Mouse (Mus musculus): Measurements from ENCODE around the gene Shpk. TPM values are rescaled to one million over a fixed set of nuclear protein-coding genes. Genes with fewer than 3 reads are reported as not detected.

Gene Shpk
- polyA plus RNA-seq, 1 experiment from 2014 or later, result 3.5 TPM

GRCm38 (mm10) chr11:73201597-73201996, 2.3 kb downstream of the Shpk start:
- Histone ChIP-seq H3K4me3 (no peak overlapping the region), H3K9me3 (no peaks in the 10 kb centered on the region), H3K9ac (no peak overlapping the region), H3K4me2 (no peak overlapping the region), H3K36me3 (no peaks in the 10 kb centered on the region), H3K27me3 (no peaks in the 10 kb centered on the region), H3K27ac (replicated peaks) (no peak overlapping the region), H3K4me1 (replicated peaks) (peaks cover 30% of the 10 kb centered on the region)
- no peak for ATAC-seq (ENCODE audit: low read depth)
- 36% methylated on average over 4 of the region's 4 CpGs for WGBS

GRCm38 (mm10) chr11:73203895-73204294, 4.6 kb downstream of the Shpk start:
- H3K9me3 ChIP-seq, result no peaks in the 10 kb centered on the region
- 85% methylated on average over 8 of the region's 8 CpGs for WGBS
- H3K4me2 ChIP-seq, result no peak overlapping the region
- H3K4me3 ChIP-seq, result no peak overlapping the region
- no peaks in the 10 kb centered on the region for H3K36me3 ChIP-seq
- H3K27ac ChIP-seq (replicated peaks), result no peak overlapping the region
- H3K27me3 ChIP-seq, result no peaks in the 10 kb centered on the region
- peaks cover 13% of the 10 kb centered on the region for H3K4me1 ChIP-seq (replicated peaks)
- ATAC-seq (ENCODE audit: low read depth), result no peak
- no peak overlapping the region for H3K9ac ChIP-seq

GRCm38 (mm10) chr11:73205194-73205593, 5.9 kb downstream of the Shpk start:
- H3K27me3 ChIP-seq, result no peaks in the 10 kb centered on the region
- H3K4me3 ChIP-seq, result no peak overlapping the region
- H3K4me2 ChIP-seq, result no peak overlapping the region
- no peak for ATAC-seq (ENCODE audit: low read depth)
- H3K9me3 ChIP-seq, result no peaks in the 10 kb centered on the region
- 74% methylated on average over 7 of the region's 7 CpGs for WGBS
- no peak overlapping the region for H3K9ac ChIP-seq
- no peak overlapping the region for H3K27ac ChIP-seq (replicated peaks)
- no peaks in the 10 kb centered on the region for H3K36me3 ChIP-seq
- 0 out of 2 replicates have a peak, but pooled peaks cover 7% of the 10 kb centered on the region for H3K4me1 ChIP-seq (replicated peaks)

GRCm38 (mm10) chr11:73207621-73208020, 8.4 kb downstream of the Shpk start:
- no peak for ATAC-seq (ENCODE audit: low read depth)
- Histone ChIP-seq H3K9me3 (no peaks in the 10 kb centered on the region), H3K4me3 (no peak overlapping the region), H3K4me1 (replicated peaks) (0 out of 2 replicates have a peak, but pooled peaks cover 7% of the 10 kb centered on the region), H3K36me3 (no peaks in the 10 kb centered on the region), H3K9ac (no peak overlapping the region), H3K27ac (replicated peaks) (no peak overlapping the region), H3K27me3 (no peaks in the 10 kb centered on the region), H3K4me2 (no peak overlapping the region)
- 89% methylated on average over 2 of the region's 2 CpGs for WGBS

- Histone ChIP-seq H3K9me3 (no peaks in the 10 kb centered on the region), H3K9ac (no peak overlapping the region), H3K27me3 (no peaks in the 10 kb centered on the region), H3K36me3 (no peaks in the 10 kb centered on the region), H3K4me1 (replicated peaks) (no peaks in the 10 kb centered on the region), H3K27ac (replicated peaks) (no peak overlapping the region), H3K4me3 (no peak overlapping the region), H3K4me2 (no peak overlapping the region)
- WGBS, result 79% methylated on average over 3 of the region's 3 CpGs
- ATAC-seq (ENCODE audit: low read depth), result no peak
Measured at GRCm38 (mm10) chr11:73213956-73214355, 14.7 kb downstream of the Shpk start.

- ATAC-seq (ENCODE audit: low read depth), result no peak
- Histone ChIP-seq H3K36me3 (no peaks in the 10 kb centered on the region), H3K9ac (no peak overlapping the region), H3K9me3 (no peaks in the 10 kb centered on the region), H3K4me3 (no peak overlapping the region), H3K27ac (replicated peaks) (no peak overlapping the region), H3K4me1 (replicated peaks) (no peaks in the 10 kb centered on the region), H3K27me3 (no peaks in the 10 kb centered on the region), H3K4me2 (no peak overlapping the region)
- 69% methylated on average over 2 of the region's 2 CpGs for WGBS
Measured at GRCm38 (mm10) chr11:73219671-73220070, 20.4 kb downstream of the Shpk start.

GRCm38 (mm10) chr11:73220651-73221050, 21.4 kb downstream of the Shpk start:
- H3K27ac ChIP-seq (replicated peaks), result no peak overlapping the region
- no peaks in the 10 kb centered on the region for H3K9me3 ChIP-seq
- no peak overlapping the region for H3K4me2 ChIP-seq
- 88% methylated on average over 1 of the region's 1 CpGs for WGBS
- H3K27me3 ChIP-seq, result no peaks in the 10 kb centered on the region
- H3K36me3 ChIP-seq, result no peaks in the 10 kb centered on the region
- ATAC-seq (ENCODE audit: low read depth), result no peak
- no peak overlapping the region for H3K4me3 ChIP-seq
- no peak overlapping the region for H3K9ac ChIP-seq
- no peaks in the 10 kb centered on the region for H3K4me1 ChIP-seq (replicated peaks)

GRCm38 (mm10) chr11:73222846-73223245, 23.6 kb downstream of the Shpk start:
- no peak overlapping the region for H3K9ac ChIP-seq
- WGBS, result 41% methylated on average over 5 of the region's 5 CpGs
- H3K4me2 ChIP-seq, result no peak overlapping the region
- no peaks in the 10 kb centered on the region for H3K36me3 ChIP-seq
- no peak overlapping the region for H3K4me3 ChIP-seq
- no peaks in the 10 kb centered on the region for H3K4me1 ChIP-seq (replicated peaks)
- H3K27me3 ChIP-seq, result no peaks in the 10 kb centered on the region
- no peaks in the 10 kb centered on the region for H3K9me3 ChIP-seq
- H3K27ac ChIP-seq (replicated peaks), result no peak overlapping the region
- no peak for ATAC-seq (ENCODE audit: low read depth)

- Histone ChIP-seq H3K9ac (no peak overlapping the region), H3K9me3 (no peaks in the 10 kb centered on the region), H3K4me3 (no peak overlapping the region), H3K4me1 (replicated peaks) (no peaks in the 10 kb centered on the region), H3K4me2 (no peak overlapping the region), H3K36me3 (no peaks in the 10 kb centered on the region), H3K27me3 (no peaks in the 10 kb centered on the region), H3K27ac (replicated peaks) (no peak overlapping the region)
- no peak for ATAC-seq (ENCODE audit: low read depth)
- WGBS, result 67% methylated on average over 2 of the region's 2 CpGs
Measured at GRCm38 (mm10) chr11:73223966-73224365, 24.7 kb downstream of the Shpk start.

- no peaks in the 10 kb centered on the region for H3K9me3 ChIP-seq
- no peak overlapping the region for H3K4me3 ChIP-seq
- H3K27ac ChIP-seq (replicated peaks), result no peak overlapping the region
- no peaks in the 10 kb centered on the region for H3K36me3 ChIP-seq
- H3K27me3 ChIP-seq, result no peaks in the 10 kb centered on the region
- WGBS, result 87% methylated on average over 6 of the region's 6 CpGs
- no peaks in the 10 kb centered on the region for H3K4me1 ChIP-seq (replicated peaks)
- H3K4me2 ChIP-seq, result no peak overlapping the region
- ATAC-seq (ENCODE audit: low read depth), result no peak
- no peak overlapping the region for H3K9ac ChIP-seq
Measured at GRCm38 (mm10) chr11:73225856-73226255, 26.6 kb downstream of the Shpk start.

GRCm38 (mm10) chr11:73228881-73229280, 29.6 kb downstream of the Shpk start:
- Histone ChIP-seq H3K27me3 (no peaks in the 10 kb centered on the region), H3K4me2 (no peak overlapping the region), H3K4me1 (replicated peaks) (no peaks in the 10 kb centered on the region), H3K36me3 (no peaks in the 10 kb centered on the region), H3K27ac (replicated peaks) (no peak overlapping the region), H3K4me3 (no peak overlapping the region), H3K9me3 (no peaks in the 10 kb centered on the region), H3K9ac (no peak overlapping the region)
- 84% methylated on average over 5 of the region's 5 CpGs for WGBS
- no peak for ATAC-seq (ENCODE audit: low read depth)

GRCm38 (mm10) chr11:73230081-73230480, 30.8 kb downstream of the Shpk start:
- H3K27me3 ChIP-seq, result no peaks in the 10 kb centered on the region
- H3K36me3 ChIP-seq, result no peaks in the 10 kb centered on the region
- H3K4me1 ChIP-seq (replicated peaks), result no peaks in the 10 kb centered on the region
- no peak for ATAC-seq (ENCODE audit: low read depth)
- no peak overlapping the region for H3K9ac ChIP-seq
- H3K9me3 ChIP-seq, result no peaks in the 10 kb centered on the region
- H3K4me3 ChIP-seq, result no peak overlapping the region
- H3K4me2 ChIP-seq, result no peak overlapping the region
- H3K27ac ChIP-seq (replicated peaks), result no peak overlapping the region
- WGBS, result 89% methylated on average over 5 of the region's 5 CpGs

- 73% methylated on average over 2 of the region's 2 CpGs for WGBS
- no peaks in the 10 kb centered on the region for H3K4me1 ChIP-seq (replicated peaks)
- no peak overlapping the region for H3K4me2 ChIP-seq
- no peak overlapping the region for H3K4me3 ChIP-seq
- no peak overlapping the region for H3K27ac ChIP-seq (replicated peaks)
- no peak for ATAC-seq (ENCODE audit: low read depth)
- no peaks in the 10 kb centered on the region for H3K27me3 ChIP-seq
- H3K9ac ChIP-seq, result no peak overlapping the region
- no peaks in the 10 kb centered on the region for H3K9me3 ChIP-seq
- H3K36me3 ChIP-seq, result no peaks in the 10 kb centered on the region
Measured at GRCm38 (mm10) chr11:73232513-73232912, 33.3 kb downstream of the Shpk start.

All from neural tube, embryonic 13.5 days (tissue).